Mouse (Mus musculus): ENCODE measurements around the gene Tia1. TPM values are rescaled to one million over a fixed set of nuclear protein-coding genes. Genes with fewer than 3 reads are reported as not detected.
A peak's percentile ranks its signal among the peaks of the same experiment; 100 is the strongest.

Tia1 gene
- total RNA-seq, 2 experiments from 2014 or later = 18.1 to 26.4 TPM

- peak in 1 of 2 experiments; percentile 69 for DNase-seq
- intact Hi-C loops (cut with DNase I) = no loop called here
These were observed 71.6 kb downstream of the Tia1 start for GRCm38 (mm10) chr6:86475462-86476167.

GRCm38 (mm10) chr6:86476931-86477330, 72.9 kb downstream of the Tia1 start:
- no peak for DNase-seq
- intact Hi-C loops (cut with DNase I) = no loop called here

- intact Hi-C loops (cut with DNase I) = no loop called here
- DNase-seq = no peak
These were observed 75.3 kb downstream of the Tia1 start for GRCm38 (mm10) chr6:86479311-86479710.

- intact Hi-C loops (cut with DNase I) = no loop called here
- DNase-seq = no peak
These were observed 75.8 kb downstream of the Tia1 start for GRCm38 (mm10) chr6:86479816-86480188.

GRCm38 (mm10) chr6:86480189-86480831, 76.3 kb downstream of the Tia1 start:
- DNase-seq = peak; percentile 56 to 75
- intact Hi-C loops (cut with DNase I) = no loop called here

GRCm38 (mm10) chr6:86481871-86482270, 77.9 kb downstream of the Tia1 start:
- DNase-seq = no peak
- intact Hi-C loops (cut with DNase I) = no loop called here

Other genes starting within 250 kb of the Tia1 start
- gene Tgfa, start 209.0 kb upstream of the Tia1 start, total RNA-seq (2021) = 1 to 10 TPM; 1.1 to 1.4 TPM
- 10 to 100 TPM; 26.8 to 28.9 TPM for gene Fam136a, start 38.6 kb upstream of the Tia1 start, total RNA-seq (2021)
- 10 to 100 TPM; 34.1 to 42.1 TPM for gene Snrpg, start 32.9 kb upstream of the Tia1 start, total RNA-seq (2021)
- 10 to 100 TPM; 74.9 to 92.7 TPM for gene Pcyox1, start 7.1 kb upstream of the Tia1 start, total RNA-seq (2021)
- not detected for gene Gm44790, start 22.4 kb downstream of the Tia1 start, total RNA-seq (2021)
- 10 to 100 TPM in 1 of 2 experiments, 1 to 10 TPM in 1; 9.6 to 10.9 TPM for gene C87436, start 34.2 kb downstream of the Tia1 start, total RNA-seq (2021)
- gene Pcbp1, start 122.1 kb downstream of the Tia1 start, total RNA-seq (2021) = 100 to 1,000 TPM; 147 to 159 TPM
- gene Asprv1, start 223.9 kb downstream of the Tia1 start, total RNA-seq (2021) = not detected